In genomic region chr2:158347868-158348267, GRCm38 (mm10) we compare ENCODE assay signal across 9 mouse cellular contexts. TPM values are rescaled to one million over a fixed set of nuclear protein-coding genes. Genes with fewer than 3 reads are reported as not detected.
DNase-seq lines count a peak whose midpoint lies in the region; ATAC-seq and TF ChIP-seq lines count a peak whose summit lies in the region.
"Had no signal": no experiment of that assay in that cellular context is flagged by ENCODE, and none has a peak within 500 bp of the region (broad histone marks: within the 10 kb centered on the region; RNA-seq: fewer than 3 reads in every experiment).

No protein-coding gene starts in this region.

- DNase-seq in heart, adult 2 months: peak; percentile 56 to 78
- no peak for DNase-seq in heart, adult 11 months
- peak; percentile 34 for DNase-seq in c-Kit-positive CD71-positive TER-119-negative erythroid progenitor cells, embryonic 14.5 days (ENCODE audit: low read depth)
- DNase-seq in forebrain, embryonic 11.5 days (ENCODE audit: low spot score): peak; percentile 85
- peak; percentile 84 for DNase-seq in hindbrain, embryonic 14.5 days (ENCODE audit: low spot score)
- peak; percentile 68 to 82 for DNase-seq in layer of hippocampus, postnatal 25 days (ENCODE audit: extremely low spot score in 1 of 2, low spot score in 1 of 2)

- H3K27ac ChIP-seq in heart, adult 2 months: no peak overlapping the region
- H3K27ac ChIP-seq in forebrain, embryonic 11.5 days (ENCODE audit: low read depth, low read length): no peak overlapping the region
- no peak overlapping the region for H3K27ac ChIP-seq in hindbrain, embryonic 14.5 days
- no peak overlapping the region for H3K27ac ChIP-seq in small intestine, adult 2 months (ENCODE audit: insufficient read depth, low read depth, low read length)
- H3K27ac ChIP-seq: macrophage had no signal

- H3K4me2 ChIP-seq in forebrain, embryonic 11.5 days (ENCODE audit: low read depth, low read length, severe bottlenecking): no peak overlapping the region
- no peak overlapping the region for H3K4me2 ChIP-seq in hindbrain, embryonic 14.5 days (replicated peaks)

- H3K9ac ChIP-seq in heart, adult 2 months (ENCODE audit: low read depth, low read length): no peak overlapping the region
- no peak overlapping the region for H3K9ac ChIP-seq in forebrain, embryonic 11.5 days (ENCODE audit: low read length)
- no peak overlapping the region for H3K9ac ChIP-seq in hindbrain, embryonic 14.5 days

- WGBS in heart, adult 2 months: 2% methylated on average over 6 of the region's 6 CpGs
- WGBS in forebrain, embryonic 11.5 days: 6% methylated on average over 6 of the region's 6 CpGs
- WGBS in hindbrain, embryonic 14.5 days: under 1% methylated on average over 6 of the region's 6 CpGs
- under 1% methylated on average over 6 of the region's 6 CpGs for WGBS in small intestine, adult 2 months

- H3K9me3 ChIP-seq in forebrain, embryonic 11.5 days (ENCODE audit: control insufficient read depth, low read length): no peaks in the 10 kb centered on the region
- no peaks in the 10 kb centered on the region for H3K9me3 ChIP-seq in hindbrain, embryonic 14.5 days (ENCODE audit: control insufficient read depth, low read length)

- no peaks in the 10 kb centered on the region for H3K4me1 ChIP-seq in heart, adult 2 months (ENCODE audit: control insufficient read depth, insufficient read depth, low read length)
- H3K4me1 ChIP-seq in forebrain, embryonic 11.5 days (replicated peaks; ENCODE audit: control insufficient read depth, insufficient read depth, low read length): no peaks in the 10 kb centered on the region
- H3K4me1 ChIP-seq in hindbrain, embryonic 14.5 days (replicated peaks; ENCODE audit: control insufficient read depth, insufficient read depth, low read length): no peaks in the 10 kb centered on the region
- H3K4me1 ChIP-seq in small intestine, adult 2 months (ENCODE audit: control insufficient read depth, insufficient read depth, insufficient read length, low read length): no peaks in the 10 kb centered on the region

- no peaks in the 10 kb centered on the region for H3K27me3 ChIP-seq in heart, adult 2 months (ENCODE audit: control insufficient read depth, insufficient read depth, low read length)
- no peaks in the 10 kb centered on the region for H3K27me3 ChIP-seq in forebrain, embryonic 11.5 days (ENCODE audit: control insufficient read depth, insufficient read depth, low read length)
- H3K27me3 ChIP-seq in hindbrain, embryonic 14.5 days (ENCODE audit: control insufficient read depth, insufficient read depth, low read length): no peaks in the 10 kb centered on the region
- H3K27me3 ChIP-seq in small intestine, adult 2 months (ENCODE audit: control insufficient read depth, insufficient read depth, low read length): no peaks in the 10 kb centered on the region

- peak; percentile 68 for ATAC-seq in forebrain, embryonic 11.5 days (replicated peaks; ENCODE audit: low FRiP score)
- no peak for ATAC-seq in hindbrain, embryonic 14.5 days (ENCODE audit: low FRiP score)
- ATAC-seq in megakaryocyte, adult 5-6 weeks (ENCODE audit: poor library complexity, severe bottlenecking): peak; percentile 86

- no peak for TF ChIP-seq POLR2A in heart, adult 2 months (IDR thresholded peaks at IDR 0.05; ENCODE audit: insufficient read depth, low read depth, low read length)
- TF ChIP-seq POLR2A in small intestine, adult 2 months (IDR thresholded peaks at IDR 0.05; ENCODE audit: low read depth, low read length): no peak

- H3K36me3 ChIP-seq in heart, adult 2 months (ENCODE audit: control insufficient read depth, insufficient read depth, low read length): no peaks in the 10 kb centered on the region
- no peaks in the 10 kb centered on the region; the same call in 1 of the 2 replicates for H3K36me3 ChIP-seq in forebrain, embryonic 11.5 days (ENCODE audit: control insufficient read depth, insufficient read depth, low read length)
- peaks cover 6% of the 10 kb centered on the region; the same call in 1 of the 2 replicates for H3K36me3 ChIP-seq in hindbrain, embryonic 14.5 days (replicated peaks; ENCODE audit: control insufficient read depth, insufficient read depth)
- no peaks in the 10 kb centered on the region for H3K36me3 ChIP-seq in small intestine, adult 2 months (ENCODE audit: control insufficient read depth, insufficient read depth, low read length)

- peak; percentile 90 for TF ChIP-seq CTCF in heart, adult 2 months (IDR thresholded peaks at IDR 0.05)
- peak; percentile 92 for TF ChIP-seq CTCF in small intestine, adult 2 months (IDR thresholded peaks at IDR 0.05; ENCODE audit: extremely low read depth, insufficient read length, insufficient replicate concordance, low read depth, low read length)

- TF ChIP-seq EP300 in heart, adult 2 months (IDR thresholded peaks at IDR 0.05; ENCODE audit: insufficient read depth, low read depth, low read length): peak; percentile 65; the same call in 1 of the 2 replicates

- H3K4me3 ChIP-seq in heart, adult 2 months: no peak overlapping the region
- H3K4me3 ChIP-seq in forebrain, embryonic 11.5 days (ENCODE audit: low read depth, low read length): no peak overlapping the region
- no peak overlapping the region for H3K4me3 ChIP-seq in hindbrain, embryonic 14.5 days (replicated peaks; ENCODE audit: low read length)
- no peak overlapping the region for H3K4me3 ChIP-seq in small intestine, adult 2 months (ENCODE audit: low read depth, low read length)

- intact Hi-C loops in heart, adult 2 months (cut with DNase I): loop anchor here (1.0 to 10.0 kb wide), 4 partner anchors 66 to 743 kb away; no protein-coding TSS in a partner anchor

- H3K79me2 ChIP-seq in heart, adult 2 months (replicated peaks; ENCODE audit: control insufficient read depth, insufficient read depth, low read length): no peaks in the 10 kb centered on the region

RNA-seq across cellular contexts. Expression of gene Snhg11, which starts 27.6 kb away (rescaled TPM):
- under 1 TPM in 1 of 2 experiments, not detected in 1; 0.05 TPM for total RNA-seq in heart, adult 2 months (2021)
- polyA plus RNA-seq in heart, adult 2 months (2012; rRNA removed): 0.55 and 1.1 TPM in 2 replicates
- 20.2 and 23.8 TPM in 2 replicates for polyA plus RNA-seq in forebrain, embryonic 11.5 days (2014; fragmentation: Nextera tagmentation; extraction: Ambion mirVana)
- polyA plus RNA-seq in hindbrain, embryonic 14.5 days (2014; fragmentation: Nextera tagmentation; extraction: Ambion mirVana): 412 and 543 TPM in 2 replicates
- total RNA-seq in layer of hippocampus, postnatal 25 days (2021): 100 to 1,000 TPM; 315 to 544 TPM
- total RNA-seq in megakaryocyte, adult 5-6 weeks (2015): not detected in 2 replicates
- 0.08 TPM in 1 of 2 replicates, not detected in the other for total RNA-seq in megakaryocyte, adult 5-6 weeks (2017)
- 1.4 and 2.0 TPM in 2 replicates for polyA plus RNA-seq in small intestine, adult 2 months (2012; rRNA removed)

RNA-seq across cellular contexts. Expression of gene Lbp, which starts 41.6 kb away (rescaled TPM):
- 1 to 10 TPM; 5.0 to 6.4 TPM for total RNA-seq in heart, adult 2 months (2021)
- polyA plus RNA-seq in heart, adult 2 months (2012; rRNA removed): 22.4 and 27.1 TPM in 2 replicates
- 1.5 and 2.4 TPM in 2 replicates for polyA plus RNA-seq in forebrain, embryonic 11.5 days (2014; fragmentation: Nextera tagmentation; extraction: Ambion mirVana)
- polyA plus RNA-seq in hindbrain, embryonic 14.5 days (2014; fragmentation: Nextera tagmentation; extraction: Ambion mirVana): 5.0 TPM in 2 replicates
- 1 to 10 TPM; 1.3 to 2.7 TPM for total RNA-seq in layer of hippocampus, postnatal 25 days (2021)
- total RNA-seq in megakaryocyte, adult 5-6 weeks (2015): 31.2 and 40.4 TPM in 2 replicates
- total RNA-seq in megakaryocyte, adult 5-6 weeks (2017): 80.4 and 95.8 TPM in 2 replicates
- polyA plus RNA-seq in small intestine, adult 2 months (2012; rRNA removed): 2.1 and 2.7 TPM in 2 replicates

Comparison
In these comparisons a context has a peak if more than half of its experiments do, and no peak if none do; other contexts are left out.
1. RNA of gene Snhg11, which starts 27.6 kb away (polyA plus RNA-seq): 412 to 543 TPM in hindbrain, embryonic 14.5 days; 20.2 to 23.8 TPM in forebrain, embryonic 11.5 days, 1.4 to 2.0 TPM in small intestine, adult 2 months and 0.55 to 1.1 TPM in heart, adult 2 months; every median in the first group is over 10 times any median in the second.